Mouse (Mus musculus) brain, embryonic 18.5 days (tissue): ENCODE data around the gene Icosl.
"Not testable (repeated sequence)": the region's sequence is repeated elsewhere in the genome, so short reads cannot be mapped to it uniquely, and the experiment has no call there.

Source experiments
- DNase-seq: peaks from one replicate; pipeline ENCODE4 v3.0.0-alpha.2; 2012; ENCODE audit warnings: low read depth, low spot score

The Icosl gene

DNA sequence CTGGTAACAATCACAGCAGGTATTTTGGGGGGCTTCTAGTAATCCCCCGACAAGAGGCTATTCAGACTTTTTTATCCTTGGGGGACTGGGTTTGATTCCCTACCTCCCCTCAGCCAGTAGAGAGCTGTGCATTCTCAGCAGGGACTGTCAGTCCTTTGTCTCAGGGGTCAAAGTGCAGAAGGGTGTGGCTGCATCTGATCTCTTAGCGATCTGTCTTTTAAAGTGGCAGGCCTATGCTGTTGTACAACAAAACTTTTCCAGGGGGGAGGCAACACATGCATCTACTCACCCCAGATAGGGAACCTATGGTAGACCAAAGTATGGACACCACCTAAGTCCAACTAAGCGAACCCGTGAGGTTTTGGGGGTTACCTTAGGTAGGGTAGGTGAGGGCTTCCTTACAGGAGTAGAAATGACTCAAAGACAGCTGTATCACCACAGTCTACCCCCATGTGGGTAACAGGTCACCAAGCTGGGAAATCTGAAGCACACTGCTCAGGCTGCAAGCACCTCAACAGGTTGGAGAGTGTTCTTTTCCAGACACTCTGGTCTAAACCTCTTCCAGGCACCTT is 45.5 kb downstream of the Icosl start:
- DNase-seq = no peak

DNA sequence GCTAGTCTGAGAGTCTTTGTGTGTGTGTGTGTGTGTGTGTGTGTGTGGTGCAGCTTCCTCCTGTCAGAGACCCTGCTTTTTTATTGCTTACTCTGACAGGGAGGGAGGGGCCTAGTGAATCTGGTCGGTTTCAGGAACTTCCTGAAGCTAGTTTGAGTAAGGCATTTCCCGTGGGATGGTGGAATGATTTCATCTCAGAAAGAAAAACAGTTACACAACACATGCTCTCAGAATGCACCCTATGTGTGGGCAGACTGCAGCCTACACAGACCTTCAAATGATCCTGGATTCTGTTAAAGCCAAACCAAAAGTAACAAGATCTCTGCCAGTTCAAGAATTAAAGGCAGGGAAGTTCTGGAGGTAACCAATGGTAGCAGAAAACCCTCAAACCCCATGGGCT is 46.1 kb downstream of the Icosl start:
- DNase-seq = no peak

DNA sequence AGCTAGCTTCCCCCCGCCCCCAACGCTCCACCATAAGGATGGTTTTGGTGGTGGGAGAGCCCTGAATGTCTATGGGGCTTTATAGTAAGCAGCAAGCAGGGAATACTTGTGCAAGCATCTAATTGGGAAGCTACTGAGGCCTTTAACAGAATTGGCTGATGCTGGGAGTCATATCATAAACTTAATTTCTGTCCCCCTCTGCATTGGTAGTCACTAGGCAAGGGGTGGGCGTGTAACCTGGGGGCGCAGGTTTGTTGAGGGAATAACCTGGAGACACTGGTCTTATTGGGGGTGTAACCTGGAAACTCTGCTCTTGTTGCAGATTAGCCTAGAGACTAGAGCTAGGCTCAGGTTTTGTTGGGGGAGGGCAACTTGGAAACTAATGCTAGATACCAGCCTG is 50.3 kb downstream of the Icosl start:
- DNase-seq = no peak

DNA sequence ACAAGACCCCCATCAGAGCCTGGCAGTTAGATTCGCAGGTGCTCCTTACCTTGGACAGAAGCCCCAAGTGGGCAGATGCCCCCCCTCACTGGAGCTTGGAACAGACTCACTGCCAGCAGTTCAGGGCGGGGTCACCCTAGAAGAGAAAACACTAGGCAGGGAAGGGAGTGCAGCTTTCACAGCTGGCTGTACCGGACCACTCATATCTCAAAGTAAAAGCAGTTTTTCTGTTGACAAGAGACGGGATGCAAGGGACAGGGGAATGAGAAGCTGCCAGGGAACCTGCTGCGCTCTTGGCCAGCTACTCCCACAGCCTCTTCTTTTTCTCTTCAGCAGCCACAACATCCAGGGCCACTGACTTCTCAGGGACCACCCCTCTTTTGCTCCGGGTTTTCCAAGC is 55.0 kb downstream of the Icosl start:
- not testable (repeated sequence) for DNase-seq

DNA sequence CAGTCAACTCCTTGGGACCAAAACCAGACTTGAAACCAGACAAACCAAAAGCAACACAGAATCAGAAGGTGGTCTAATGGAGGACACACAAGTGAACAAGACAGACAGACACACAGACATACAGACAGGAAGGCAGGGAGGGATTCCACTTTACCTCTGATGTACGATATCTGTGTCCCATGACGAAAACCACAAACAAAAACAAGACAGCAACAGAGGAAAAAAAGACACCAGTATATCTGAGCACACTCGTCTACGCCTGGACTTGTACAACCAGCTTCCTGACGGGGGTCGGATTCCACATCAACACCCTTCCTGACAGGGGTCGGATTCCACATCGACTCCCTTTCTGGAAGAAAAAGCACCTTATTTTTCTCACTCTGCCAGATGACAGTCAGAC is 56.0 kb downstream of the Icosl start:
- DNase-seq = not testable (repeated sequence)

DNA sequence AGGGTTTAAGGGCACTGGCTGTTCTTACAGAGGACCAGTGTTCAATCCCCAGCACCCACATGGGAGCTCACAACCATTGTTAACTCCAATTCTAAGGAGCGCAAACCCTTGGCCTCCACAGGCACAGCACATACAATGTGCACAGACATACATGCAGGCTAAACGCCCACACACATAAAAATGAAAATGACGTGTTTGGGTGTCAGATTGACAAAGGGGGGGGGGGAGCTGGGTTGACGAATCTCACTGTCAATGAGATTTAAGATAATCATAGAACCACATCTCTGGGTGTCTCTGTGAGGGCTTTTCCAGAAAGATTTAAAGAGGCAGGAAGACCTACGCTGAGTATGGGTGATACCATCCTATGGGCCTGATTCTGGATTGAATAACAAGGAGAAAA is 57.2 kb downstream of the Icosl start:
- no peak for DNase-seq

DNA sequence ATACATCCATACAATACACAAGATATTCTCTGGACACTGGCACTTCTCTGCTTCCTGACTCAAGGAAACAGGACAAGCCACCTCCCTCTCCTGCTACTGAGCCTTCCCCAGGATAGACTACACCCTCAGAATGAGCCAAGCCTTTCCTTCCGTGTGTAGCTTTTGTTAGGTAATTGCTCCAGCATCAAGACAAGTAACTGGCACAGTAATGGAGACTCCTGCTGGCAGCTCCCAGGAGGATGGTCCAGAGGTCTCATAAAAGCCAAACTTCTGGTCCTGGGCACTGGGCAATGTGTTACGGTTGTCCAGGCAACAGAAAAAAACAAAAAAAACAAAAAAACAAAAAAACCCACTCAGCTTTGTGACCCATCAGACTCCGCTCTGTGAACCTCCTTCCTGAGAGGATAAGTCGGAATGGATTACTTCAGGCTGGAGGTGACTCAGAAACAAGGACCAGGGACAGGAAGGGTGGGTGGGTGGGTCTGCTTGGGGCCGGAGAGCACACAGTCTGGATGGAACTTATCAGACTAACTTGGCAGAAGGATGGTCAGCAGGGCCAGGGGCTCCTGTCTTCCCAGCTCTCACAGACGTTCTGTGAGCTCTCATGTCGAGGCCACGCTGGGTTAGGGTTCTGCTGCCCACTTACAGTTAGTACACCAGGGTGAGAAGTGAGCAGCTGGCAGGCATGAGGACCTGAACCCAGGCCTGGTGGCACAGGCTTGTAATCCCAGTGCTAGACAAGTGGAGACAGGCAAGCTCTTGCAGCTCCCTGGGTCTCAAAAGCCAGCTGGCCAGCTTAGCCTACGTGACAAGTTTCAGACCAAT is 58.2 kb downstream of the Icosl start:
- DNase-seq = no peak

DNA sequence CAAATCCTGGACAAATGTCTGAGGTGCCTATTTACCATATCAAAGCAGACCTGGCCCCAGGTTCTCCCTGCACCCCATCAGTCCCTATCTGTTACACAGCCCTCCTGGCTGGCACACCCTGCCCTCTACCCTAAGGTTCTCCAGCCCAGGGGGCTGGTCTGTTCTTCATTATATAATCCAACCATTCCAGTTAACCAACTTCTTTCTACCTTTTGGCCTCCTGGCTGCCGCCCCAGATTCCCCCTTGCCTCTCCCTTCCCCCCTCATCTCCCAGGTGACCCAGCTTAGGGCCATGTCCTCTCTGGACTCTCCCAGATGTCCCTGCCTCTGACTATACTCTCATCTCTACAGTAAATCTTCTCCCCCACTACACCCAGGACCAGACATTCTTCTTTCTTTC is 58.8 kb downstream of the Icosl start:
- no peak for DNase-seq

DNA sequence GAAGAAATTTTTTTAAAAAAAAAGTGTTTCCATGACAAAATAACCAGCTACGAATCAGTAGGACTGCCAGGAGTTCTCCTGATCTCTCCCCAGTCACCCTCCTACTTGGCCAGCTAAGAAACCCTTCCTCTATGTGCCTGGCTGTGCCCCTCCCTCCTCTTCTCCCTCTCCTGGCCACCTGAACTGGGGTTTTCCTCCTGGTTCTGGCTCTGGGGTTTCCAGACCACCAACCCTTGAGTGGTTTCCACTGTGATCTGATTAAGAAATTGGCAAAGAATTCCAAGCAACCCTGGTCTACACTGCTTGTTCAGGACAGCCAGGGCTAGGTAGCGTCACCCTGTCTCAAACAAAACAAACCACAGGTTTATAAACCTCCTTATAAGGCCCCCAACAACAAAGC is 59.5 kb downstream of the Icosl start:
- DNase-seq = no peak

DNA sequence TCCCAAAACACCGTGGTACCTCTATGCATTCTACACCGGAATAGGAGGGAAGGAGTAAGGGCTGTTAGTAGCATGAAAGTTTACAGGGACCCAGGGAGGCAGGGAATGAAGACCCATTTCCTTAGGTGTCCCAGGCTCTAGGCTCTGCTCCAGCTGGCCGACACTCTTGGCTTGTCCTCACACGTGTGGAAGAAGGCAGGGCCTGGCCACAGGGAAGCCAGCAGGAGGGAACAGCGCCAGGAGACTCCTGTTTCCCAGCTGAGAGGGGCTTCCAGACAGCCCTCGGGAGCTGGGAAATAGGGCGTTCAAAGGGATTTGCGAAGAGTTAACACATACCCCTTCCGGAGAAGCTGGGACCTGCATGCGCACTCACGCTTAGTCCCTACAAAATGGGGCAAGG is 60.3 kb downstream of the Icosl start:
- no peak for DNase-seq

DNA sequence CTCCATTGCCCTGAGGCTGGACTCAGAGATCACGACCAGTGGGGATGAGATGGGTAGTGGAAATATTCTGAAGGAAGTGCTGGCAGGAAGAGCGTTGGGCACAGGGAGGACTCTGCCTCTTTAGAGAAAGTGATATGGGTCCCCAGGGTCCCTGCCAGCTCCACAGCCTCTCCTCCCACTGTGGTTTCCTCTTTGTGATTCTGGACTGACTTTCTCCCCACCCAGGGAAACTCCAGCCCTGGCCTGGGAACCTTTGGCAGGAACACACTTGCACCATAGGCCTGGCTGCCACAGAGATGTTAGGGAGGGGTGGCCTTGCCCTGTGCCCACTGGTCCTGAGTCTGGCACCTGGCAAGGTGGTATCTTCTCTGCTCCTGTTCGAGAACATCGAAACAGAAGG is 60.9 kb downstream of the Icosl start:
- no peak for DNase-seq
